Mouse (Mus musculus) cerebellum, adult 11-12 months (tissue): Measurements from ENCODE around the gene Gm3854.
"Not testable (repeated sequence)": the region's sequence is repeated elsewhere in the genome, so short reads cannot be mapped to it uniquely, and the experiment has no call there.

Source experiments
- DNase-seq: peaks from one replicate; pipeline ENCODE4 v3.0.0; 2022

Gene Gm3854

GRCm38 (mm10) chr7:6343501-6344071 lies at the start of gene Gm3854:
Gene Gm3854 (plus strand): TSS chr7:6343759.
- DNase-seq = peak; percentile 82

- not testable (repeated sequence) for DNase-seq
Observed at GRCm38 (mm10) chr7:6300796-6301195, 42.8 kb upstream of the Gm3854 start.

- DNase-seq = peak; percentile 47
Observed at GRCm38 (mm10) chr7:6330458-6331232, 12.9 kb upstream of the Gm3854 start.

GRCm38 (mm10) chr7:6331233-6331956 lies 12.2 kb upstream of the Gm3854 start, which contains the start of gene Zfp583:
Gene Zfp583 (minus strand): TSS chr7:6331285.
- peak; percentile 89 for DNase-seq

DNA sequence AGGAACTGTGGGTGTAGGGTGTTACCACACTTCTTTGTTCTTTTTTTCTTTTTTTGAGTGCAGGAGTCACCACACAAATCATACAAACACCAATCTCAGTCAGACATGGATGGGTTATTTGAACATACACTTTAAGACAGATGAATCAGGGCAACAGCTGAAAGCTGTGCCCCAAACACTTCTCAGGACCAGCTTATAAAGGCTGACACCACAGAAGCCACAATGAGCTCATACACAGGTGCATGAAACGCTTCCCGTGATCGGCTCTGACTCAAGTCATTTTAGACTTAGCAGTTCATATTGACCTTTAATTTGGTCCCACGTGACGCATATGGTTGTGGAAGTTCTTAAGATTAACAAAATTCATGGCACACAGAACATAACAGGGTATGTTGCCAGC lies 3.7 kb upstream of the Gm3854 start:
- DNase-seq = no peak

GRCm38 (mm10) chr7:6344124-6344523 lies 565 bp downstream of the Gm3854 start:
- DNase-seq = no peak

DNA sequence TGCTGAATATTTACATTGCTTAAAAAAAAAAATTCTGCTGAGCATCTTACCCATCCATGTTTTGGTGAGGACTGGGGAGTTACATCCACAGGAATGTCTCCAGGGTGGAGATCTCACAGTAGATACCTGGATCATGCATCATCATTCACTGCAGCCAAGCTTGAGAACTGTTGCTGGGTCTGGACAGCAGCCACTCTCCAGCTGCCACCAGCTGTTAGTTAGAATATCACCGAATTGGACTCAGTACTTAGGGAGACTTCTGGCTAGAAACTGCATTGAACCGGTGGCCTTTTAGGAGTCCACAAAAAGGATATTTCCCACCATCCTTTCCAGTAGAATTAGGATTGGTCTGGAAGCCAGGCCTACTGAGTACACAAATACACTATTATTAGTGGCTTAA lies 14.6 kb downstream of the Gm3854 start:
- DNase-seq = no peak

DNA sequence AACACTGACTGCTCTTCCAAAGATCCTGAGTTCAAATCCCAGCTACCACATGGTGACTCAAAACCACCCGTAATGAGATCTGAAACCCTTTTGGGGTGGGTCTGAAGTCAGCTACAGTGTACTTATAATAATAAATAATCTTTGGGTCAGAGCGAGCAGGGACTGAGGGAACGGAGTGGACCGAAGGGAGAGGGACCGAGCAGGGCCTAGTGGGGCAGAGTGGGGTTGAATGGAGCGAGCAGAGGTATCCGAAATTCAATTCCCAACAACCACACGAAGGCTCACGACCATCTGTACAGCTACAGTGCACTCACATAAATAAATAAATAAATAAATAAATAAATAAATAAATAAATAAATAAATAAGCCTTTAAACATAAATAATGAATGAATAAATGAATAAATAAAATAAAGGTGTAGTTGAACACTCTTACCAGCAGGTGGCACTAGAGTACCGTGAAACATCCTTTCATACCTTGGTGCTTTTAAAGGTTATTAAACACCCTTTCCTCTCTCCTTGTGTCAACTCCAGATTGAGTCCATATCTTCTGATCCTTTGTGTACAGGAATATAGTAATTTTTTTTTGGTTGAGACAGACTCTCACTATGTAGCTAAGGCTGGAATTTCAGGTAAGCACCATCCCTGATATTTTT lies 15.5 kb downstream of the Gm3854 start:
- peak; percentile 53 for DNase-seq

GRCm38 (mm10) chr7:6360477-6361060 lies 17.0 kb downstream of the Gm3854 start:
- peak; percentile 42 for DNase-seq

DNA sequence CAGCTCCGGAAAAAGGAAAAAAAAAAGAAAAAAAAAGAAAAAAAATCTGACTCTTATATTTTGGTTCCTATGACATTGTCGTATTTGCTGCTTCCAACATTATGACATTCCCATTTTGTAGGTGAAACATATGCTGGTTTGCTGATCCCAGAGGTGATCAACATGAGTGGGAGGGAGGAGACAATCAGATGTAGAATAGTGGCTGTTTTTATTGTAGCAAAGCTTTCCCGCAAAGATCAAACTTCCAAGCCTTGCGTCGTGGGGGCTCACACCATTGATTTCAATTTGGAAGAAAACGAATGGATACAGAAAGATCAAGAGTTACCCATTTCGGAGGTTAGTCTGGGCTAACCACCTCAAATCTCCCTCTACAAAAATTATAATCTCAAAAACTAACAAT lies 18.2 kb downstream of the Gm3854 start:
- DNase-seq = peak; percentile 37

DNA sequence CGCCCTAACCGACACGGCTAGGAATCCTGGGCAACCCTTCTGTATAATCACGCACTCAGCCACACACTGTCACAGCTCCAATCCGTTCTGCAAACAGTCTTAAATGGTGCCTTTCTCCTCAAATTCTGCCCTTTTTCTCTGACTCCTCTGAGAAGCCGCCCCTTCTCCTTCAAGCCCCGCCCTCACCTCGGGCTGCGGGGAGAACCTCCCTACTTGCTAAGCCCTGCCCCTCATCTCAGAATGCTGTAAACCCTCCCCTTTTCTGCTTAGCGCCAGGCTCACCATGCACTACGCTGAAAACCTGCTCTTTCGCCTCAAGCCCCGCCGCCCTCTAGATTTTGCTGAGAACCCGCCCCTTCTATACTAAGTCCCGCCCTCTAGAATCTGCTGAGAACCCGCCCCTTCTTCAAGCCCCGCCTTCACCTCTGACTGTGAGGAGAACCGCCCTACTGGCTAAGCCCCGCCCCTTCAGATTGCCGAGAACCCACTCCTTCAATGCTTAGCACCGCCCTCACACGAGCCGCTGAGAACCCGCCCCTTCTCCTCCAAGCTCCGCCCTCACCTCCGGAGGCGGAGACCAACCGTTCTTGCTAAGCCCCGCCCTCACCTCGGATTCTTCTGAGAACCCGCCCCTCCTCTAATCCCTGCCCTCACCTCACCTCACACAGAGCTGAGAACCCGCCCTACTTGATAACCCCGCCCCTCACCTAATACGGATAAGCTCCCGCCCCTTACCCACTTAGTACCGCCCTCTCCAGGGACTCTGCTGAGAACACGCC lies 18.9 kb downstream of the Gm3854 start:
- peak; percentile 99 for DNase-seq

GRCm38 (mm10) chr7:6363047-6363488 lies 19.5 kb downstream of the Gm3854 start, which contains the start of gene Zfp78:
Gene Zfp78 (plus strand): TSS chr7:6363280.
- no peak for DNase-seq

- DNase-seq = peak; percentile 33
Observed at GRCm38 (mm10) chr7:6364761-6365160, 21.2 kb downstream of the Gm3854 start.

- no peak for DNase-seq
Observed at GRCm38 (mm10) chr7:6367185-6367584, 23.6 kb downstream of the Gm3854 start.

- not testable (repeated sequence) for DNase-seq
Observed at GRCm38 (mm10) chr7:6368146-6368545, 24.6 kb downstream of the Gm3854 start.

DNA sequence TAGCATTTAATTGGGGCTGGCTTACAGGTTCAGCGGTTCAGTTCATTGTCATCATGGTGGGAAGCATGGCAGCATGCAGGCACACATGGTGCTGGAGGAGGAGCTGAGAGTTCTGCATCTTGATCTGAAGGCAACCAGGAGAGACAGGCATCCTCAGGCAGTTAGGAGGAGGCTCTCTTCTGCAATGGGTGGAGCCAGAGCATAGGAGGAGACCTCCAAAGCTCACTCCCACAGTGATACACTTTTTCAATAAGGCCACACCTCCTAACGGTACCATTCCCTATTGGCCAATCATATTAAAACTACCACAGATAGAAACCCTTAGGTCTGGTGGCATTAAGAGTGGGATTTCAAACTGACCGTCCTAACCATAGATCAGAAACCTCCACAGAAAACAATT lies 25.9 kb downstream of the Gm3854 start:
- no peak for DNase-seq

GRCm38 (mm10) chr7:6372993-6373392 lies 29.4 kb downstream of the Gm3854 start:
- no peak for DNase-seq

DNA sequence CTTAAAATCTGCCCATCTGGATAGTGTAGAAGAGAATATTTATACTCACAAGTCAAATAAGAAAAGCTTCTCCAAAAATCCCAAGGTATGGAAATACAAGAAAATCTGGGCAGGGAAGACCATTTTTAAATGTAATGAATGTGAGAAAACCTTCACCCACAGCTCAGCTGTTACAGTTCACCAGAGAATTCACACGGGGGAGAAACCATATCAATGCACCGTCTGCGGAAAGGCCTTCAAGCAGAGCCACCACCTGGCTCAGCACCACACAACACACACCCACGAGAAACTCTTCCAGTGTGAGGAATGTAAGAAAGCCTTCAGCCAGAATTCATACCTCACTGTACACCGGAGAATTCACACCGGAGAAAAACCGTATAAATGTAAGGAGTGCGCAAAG lies 34.9 kb downstream of the Gm3854 start:
- DNase-seq = no peak

GRCm38 (mm10) chr7:6381431-6381830 lies 37.9 kb downstream of the Gm3854 start:
- DNase-seq = no peak

GRCm38 (mm10) chr7:6383044-6383455 lies 39.5 kb downstream of the Gm3854 start, which contains the start of gene Zfp28:
Gene Zfp28 (plus strand): TSS chr7:6383295.
- peak; percentile 91 for DNase-seq

DNA sequence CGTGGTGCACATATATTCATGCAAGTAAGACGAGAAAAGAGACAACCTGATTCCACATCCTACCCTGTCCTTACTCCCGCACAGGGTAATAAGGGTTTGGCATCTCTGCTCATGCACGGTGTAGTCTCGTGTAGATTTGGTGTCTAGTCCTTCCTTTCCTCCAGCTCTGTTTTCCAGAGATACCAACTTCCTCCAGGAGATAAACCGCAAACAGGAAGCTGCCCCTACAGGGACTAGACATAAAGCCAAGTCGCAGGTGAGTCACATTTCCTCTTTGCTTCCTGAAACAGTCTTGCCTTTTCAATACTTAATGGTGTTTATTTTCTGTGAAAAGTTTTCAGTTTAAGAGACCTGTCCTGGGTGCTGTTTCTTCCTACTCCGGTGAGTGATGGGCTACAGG lies 40.5 kb downstream of the Gm3854 start:
- no peak for DNase-seq

DNA sequence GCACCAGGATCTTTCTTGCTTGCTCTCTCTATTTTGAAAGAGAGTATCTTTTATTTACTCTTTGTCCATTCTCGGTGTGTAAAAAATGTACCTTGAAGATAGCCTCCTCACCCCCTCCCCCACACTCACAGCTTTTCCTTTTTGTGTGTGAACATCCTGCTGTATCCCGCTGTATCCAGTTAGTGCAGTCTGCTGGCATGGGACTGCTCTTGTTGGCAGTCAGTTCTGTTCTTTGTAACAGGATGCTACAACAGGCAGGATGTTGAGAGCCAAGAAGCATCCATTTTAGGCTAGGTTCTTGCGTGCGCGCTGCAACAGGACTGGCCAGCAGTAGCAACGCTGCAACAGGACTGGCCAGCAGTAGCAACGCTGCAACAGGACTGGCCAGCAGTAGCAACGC lies 43.4 kb downstream of the Gm3854 start:
- DNase-seq = no peak
